ENCODE assay signal across 8 mouse cellular contexts in the genomic region with DNA sequence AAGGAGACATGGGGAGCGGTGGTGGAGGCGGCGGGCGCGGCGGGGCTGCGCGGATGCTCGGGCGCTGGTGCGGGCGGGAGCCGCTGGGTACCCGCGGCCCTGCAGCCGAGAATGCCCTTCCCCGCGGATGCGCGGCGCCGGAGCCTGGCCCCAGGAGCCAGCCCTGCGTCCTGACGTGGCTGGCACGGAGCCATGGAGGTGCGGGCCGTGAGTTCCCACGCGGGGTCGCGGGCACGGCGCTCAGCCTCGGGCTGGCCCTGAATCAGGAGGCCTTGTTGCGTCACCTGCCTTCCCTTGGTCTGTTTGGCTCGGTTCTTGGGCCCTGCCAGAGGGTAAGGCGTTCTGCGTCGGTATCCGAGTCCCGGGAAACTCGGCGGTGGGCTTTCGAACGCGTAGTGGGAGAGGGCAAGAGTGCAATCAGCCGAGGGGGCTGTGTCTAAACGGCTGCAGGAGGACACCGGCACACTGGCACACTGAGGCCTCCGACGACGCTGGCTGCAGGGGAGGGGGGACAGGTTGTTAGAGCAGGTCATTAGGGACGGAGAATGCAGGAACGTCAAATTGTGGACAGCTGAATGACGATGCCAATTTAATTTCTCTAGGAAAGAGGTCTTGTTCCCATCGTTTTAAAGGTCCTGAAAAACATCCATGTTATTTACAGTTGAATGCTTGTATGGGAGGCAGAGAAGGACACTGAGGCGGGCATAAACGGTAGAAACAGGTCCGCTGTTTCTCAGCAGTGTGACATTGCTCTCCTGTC. TPM values are rescaled to one million over a fixed set of nuclear protein-coding genes. Genes with fewer than 3 reads are reported as not detected.
DNase-seq lines count a peak whose midpoint lies in the region; ATAC-seq and TF ChIP-seq lines count a peak whose summit lies in the region.

No protein-coding gene starts in this region.

- TF ChIP-seq CTCF in G1E (IDR thresholded peaks at IDR 0.05; ENCODE audit: low read depth, low read length), result no peak
- TF ChIP-seq CTCF in hindbrain, postnatal 0 days (IDR thresholded peaks at IDR 0.05; ENCODE audit: low read depth), result no peak
- TF ChIP-seq CTCF in midbrain, postnatal 0 days (IDR thresholded peaks at IDR 0.05), result no peak

- DNase-seq in 3T3-L1 (ENCODE audit: low read depth, low spot score), result peak; percentile 43
- DNase-seq in G1E (ENCODE audit: low spot score), result no peak
- DNase-seq in cerebellum, adult 9-10 months, result peak; percentile 71
- peak; percentile 40 for DNase-seq in gastrocnemius, postnatal 10 days
- peak; percentile 72 for DNase-seq in hindbrain, postnatal 0 days (ENCODE audit: low spot score)
- DNase-seq in midbrain, postnatal 0 days (ENCODE audit: low spot score), result peak; percentile 54
- DNase-seq in Muller cell, postnatal 12 days (ENCODE audit: inconsistent ontology term), result no peak

- peak overlapping the region; percentile 96 for H3K9ac ChIP-seq in hindbrain, postnatal 0 days (replicated peaks; ENCODE audit: low read length)
- H3K9ac ChIP-seq in liver, embryonic 12.5 days, result peak overlapping the region; percentile 73
- peak overlapping the region; percentile 96 for H3K9ac ChIP-seq in midbrain, postnatal 0 days (replicated peaks; ENCODE audit: low read length, poor library complexity, severe bottlenecking)

- H3K36me3 ChIP-seq in G1E (replicated peaks), result peaks cover 25% of the 10 kb centered on the region
- no peaks in the 10 kb centered on the region for H3K36me3 ChIP-seq in hindbrain, postnatal 0 days (ENCODE audit: insufficient read depth, low read length)
- no peaks in the 10 kb centered on the region for H3K36me3 ChIP-seq in liver, embryonic 12.5 days
- H3K36me3 ChIP-seq in midbrain, postnatal 0 days (ENCODE audit: insufficient read depth, low read length), result no peaks in the 10 kb centered on the region

- H3K4me2 ChIP-seq in hindbrain, postnatal 0 days (ENCODE audit: low read depth, low read length), result peak overlapping the region; percentile 81
- peak overlapping the region; percentile 89 for H3K4me2 ChIP-seq in liver, embryonic 12.5 days
- H3K4me2 ChIP-seq in midbrain, postnatal 0 days (ENCODE audit: low read depth, low read length, poor library complexity, severe bottlenecking), result peak overlapping the region; percentile 81

- no peaks in the 10 kb centered on the region for H3K9me3 ChIP-seq in G1E (replicated peaks)
- H3K9me3 ChIP-seq in hindbrain, postnatal 0 days (ENCODE audit: low read length), result no peaks in the 10 kb centered on the region
- H3K9me3 ChIP-seq in liver, embryonic 12.5 days (replicated peaks), result no peaks in the 10 kb centered on the region
- no peaks in the 10 kb centered on the region for H3K9me3 ChIP-seq in midbrain, postnatal 0 days (ENCODE audit: low read length)

- 2% methylated on average over 50 of the region's 59 CpGs for WGBS in hindbrain, postnatal 0 days
- WGBS in liver, embryonic 12.5 days (ENCODE audit: insufficient replicate concordance), result 2% methylated on average over 59 of the region's 59 CpGs
- WGBS in midbrain, postnatal 0 days, result 2% methylated on average over 51 of the region's 59 CpGs

- H3K27ac ChIP-seq in hindbrain, postnatal 0 days, result peak overlapping the region; percentile 97
- H3K27ac ChIP-seq in liver, embryonic 12.5 days, result no peak overlapping the region
- H3K27ac ChIP-seq in midbrain, postnatal 0 days (ENCODE audit: low read depth, low read length), result peak overlapping the region; percentile 94

- peaks cover 38% of the 10 kb centered on the region for H3K4me1 ChIP-seq in G1E (ENCODE audit: insufficient read depth, low read depth, low read length)
- peaks cover 5% of the 10 kb centered on the region; the same call in 1 of the 2 replicates for H3K4me1 ChIP-seq in hindbrain, postnatal 0 days (ENCODE audit: insufficient read depth, low read length)
- H3K4me1 ChIP-seq in liver, embryonic 12.5 days, result peaks cover 28% of the 10 kb centered on the region
- no peaks in the 10 kb centered on the region for H3K4me1 ChIP-seq in midbrain, postnatal 0 days (ENCODE audit: insufficient read depth, low read length)

- peaks cover 14% of the 10 kb centered on the region for H3K27me3 ChIP-seq in G1E (ENCODE audit: insufficient read depth, low read length)
- no peaks in the 10 kb centered on the region for H3K27me3 ChIP-seq in hindbrain, postnatal 0 days (ENCODE audit: insufficient read depth, low read length)
- H3K27me3 ChIP-seq in liver, embryonic 12.5 days (replicated peaks), result peaks cover 21% of the 10 kb centered on the region
- no peaks in the 10 kb centered on the region for H3K27me3 ChIP-seq in midbrain, postnatal 0 days (ENCODE audit: insufficient read depth, low read length)

- peak overlapping the region; percentile 99 for H3K4me3 ChIP-seq in G1E (ENCODE audit: low read depth, low read length)
- peak overlapping the region; percentile 96 for H3K4me3 ChIP-seq in hindbrain, postnatal 0 days (ENCODE audit: low read length)
- H3K4me3 ChIP-seq in liver, embryonic 12.5 days, result peak overlapping the region; percentile 70
- H3K4me3 ChIP-seq in midbrain, postnatal 0 days (ENCODE audit: low read depth, low read length), result peak overlapping the region; percentile 97

- no peak for ATAC-seq in G1E (ENCODE audit: extremely low read depth, insufficient number of reproducible peaks, low FRiP score, poor library complexity, severe bottlenecking)
- peak; percentile 85 for ATAC-seq in hindbrain, postnatal 0 days
- peak; percentile 46; the same call in 1 of the 2 replicates for ATAC-seq in liver, embryonic 12.5 days
- peak; percentile 71 for ATAC-seq in midbrain, postnatal 0 days (ENCODE audit: low FRiP score)

RNA-seq across cellular contexts. Expression of gene Adar, which starts 0.6 kb away (rescaled TPM):
- total RNA-seq in G1E (2014; fragmentation: Nextera tagmentation) (42.1 and 49.8 TPM in 2 replicates), G1E (2017) (37.0 and 37.3 TPM in 2 replicates)
- 13.2 and 16.0 TPM in 2 replicates for polyA plus RNA-seq in G1E (2012)
- 1 to 10 TPM; 6.3 to 8.3 TPM for total RNA-seq in gastrocnemius, postnatal 10 days (2021)
- 73.6 and 78.0 TPM in 2 replicates for total RNA-seq in hindbrain, postnatal 0 days (2014; rRNA removed)
- polyA plus RNA-seq in hindbrain, postnatal 0 days (2015; fragmentation: Nextera tagmentation; extraction: Ambion mirVana), result 17.3 and 17.9 TPM in 2 replicates
- polyA plus RNA-seq in liver, embryonic 12.5 days (2016; fragmentation: Nextera tagmentation; extraction: Ambion mirVana), result 9.9 and 10.4 TPM in 2 replicates
- 77.1 and 93.6 TPM in 2 replicates for total RNA-seq in midbrain, postnatal 0 days (2014; rRNA removed)
- polyA plus RNA-seq in midbrain, postnatal 0 days (2015; fragmentation: Nextera tagmentation; extraction: Ambion mirVana), result 21.8 and 22.9 TPM in 2 replicates

RNA-seq across cellular contexts. Expression of gene Chrnb2, which starts 49.0 kb away (rescaled TPM):
- 2.0 and 2.2 TPM in 2 replicates for total RNA-seq in G1E (2014; fragmentation: Nextera tagmentation)
- total RNA-seq in G1E (2017), result 1.2 and 1.3 TPM in 2 replicates
- 0.14 and 0.23 TPM in 2 replicates for polyA plus RNA-seq in G1E (2012)
- under 1 TPM; 0.16 to 0.23 TPM for total RNA-seq in gastrocnemius, postnatal 10 days (2021)
- total RNA-seq in hindbrain, postnatal 0 days (2014; rRNA removed), result 40.3 and 45.6 TPM in 2 replicates
- 16.2 and 16.5 TPM in 2 replicates for polyA plus RNA-seq in hindbrain, postnatal 0 days (2015; fragmentation: Nextera tagmentation; extraction: Ambion mirVana)
- 0.26 and 0.31 TPM in 2 replicates for polyA plus RNA-seq in liver, embryonic 12.5 days (2016; fragmentation: Nextera tagmentation; extraction: Ambion mirVana)
- 47.3 and 53.6 TPM in 2 replicates for total RNA-seq in midbrain, postnatal 0 days (2014; rRNA removed)
- polyA plus RNA-seq in midbrain, postnatal 0 days (2015; fragmentation: Nextera tagmentation; extraction: Ambion mirVana), result 20.5 and 20.9 TPM in 2 replicates

RNA-seq across cellular contexts. Expression of gene Ube2q1, which starts 58.0 kb away (rescaled TPM):
- total RNA-seq in G1E (2014; fragmentation: Nextera tagmentation), result 106 and 131 TPM in 2 replicates
- total RNA-seq in G1E (2017), result 133 and 134 TPM in 2 replicates
- polyA plus RNA-seq in G1E (2012), result 44.3 and 65.9 TPM in 2 replicates
- total RNA-seq in gastrocnemius, postnatal 10 days (2021), result 10 to 100 TPM; 17.9 to 23.7 TPM
- total RNA-seq in hindbrain, postnatal 0 days (2014; rRNA removed), result 50.7 and 53.2 TPM in 2 replicates
- 9.2 and 9.5 TPM in 2 replicates for polyA plus RNA-seq in hindbrain, postnatal 0 days (2015; fragmentation: Nextera tagmentation; extraction: Ambion mirVana)
- 8.4 and 9.7 TPM in 2 replicates for polyA plus RNA-seq in liver, embryonic 12.5 days (2016; fragmentation: Nextera tagmentation; extraction: Ambion mirVana)
- total RNA-seq in midbrain, postnatal 0 days (2014; rRNA removed), result 59.1 and 62.2 TPM in 2 replicates
- polyA plus RNA-seq in midbrain, postnatal 0 days (2015; fragmentation: Nextera tagmentation; extraction: Ambion mirVana), result 8.9 and 9.4 TPM in 2 replicates

Comparison
In these comparisons a context has a peak if more than half of its experiments do, and no peak if none do; other contexts are left out.
1. DNase-seq: peak in 3T3-L1 (single experiment), cerebellum, adult 9-10 months (single experiment), gastrocnemius, postnatal 10 days (single experiment), hindbrain, postnatal 0 days (single experiment) and midbrain, postnatal 0 days (single experiment); none in G1E (single experiment) and Muller cell, postnatal 12 days (single experiment).
2. RNA of gene Chrnb2, which starts 49.0 kb away (total RNA-seq): 47.3 to 53.6 TPM in midbrain, postnatal 0 days and 40.3 to 45.6 TPM in hindbrain, postnatal 0 days; 1.2 to 2.2 TPM in G1E and 0.16 to 0.23 TPM in gastrocnemius, postnatal 10 days; every median in the first group is over 10 times any median in the second.
3. Peak in every context shown above with its lines, with median percentiles within 50 percentile points of each other: H3K4me3 ChIP-seq, H3K4me2 ChIP-seq and H3K9ac ChIP-seq.